Mouse (Mus musculus): ENCODE data around the gene Sirt2. TPM values are rescaled to one million over a fixed set of nuclear protein-coding genes. Genes with fewer than 3 reads are reported as not detected.

Sirt2 gene
- total and polyA plus RNA-seq, 2 experiments = 15.1 to 52.9 TPM

GRCm38 (mm10) chr7:28722079-28722478, 44.5 kb upstream of the Sirt2 start:
- Histone ChIP-seq H3K27ac (replicated peaks; ENCODE audit: insufficient read depth, low read depth, low read length) (no peak overlapping the region), H3K79me2 (ENCODE audit: control insufficient read depth, insufficient read depth, low read length) (no peaks in the 10 kb centered on the region), H3K4me3 (ENCODE audit: insufficient read depth, low read depth, low read length) (no peak overlapping the region), H3K27me3 (ENCODE audit: control insufficient read depth, insufficient read depth, low read length) (no peaks in the 10 kb centered on the region), H3K36me3 (ENCODE audit: control insufficient read depth, insufficient read depth, low read length) (no peaks in the 10 kb centered on the region), H3K4me1 (ENCODE audit: control insufficient read depth, insufficient read depth, low read length) (peaks cover 2% of the 10 kb centered on the region; the same call in 1 of the 2 replicates), H3K9ac (ENCODE audit: low read depth, low read length) (no peak overlapping the region)
- TF ChIP-seq CTCF (IDR thresholded peaks at IDR 0.05; ENCODE audit: low read depth, low read length) (peak; percentile 11; the same call in 1 of the 2 replicates), POLR2A (IDR thresholded peaks at IDR 0.05; ENCODE audit: extremely low read depth, insufficient read depth, low read length) (no peak)
- WGBS = 97% methylated on average over 7 of the region's 7 CpGs
- no peak for DNase-seq (ENCODE audit: extremely low read depth, low read depth, low spot score)

- 95% methylated on average over 2 of the region's 2 CpGs for WGBS
- H3K9ac ChIP-seq (ENCODE audit: low read depth, low read length) = no peak overlapping the region
- TF ChIP-seq POLR2A (IDR thresholded peaks at IDR 0.05; ENCODE audit: extremely low read depth, insufficient read depth, low read length) = no peak
- TF ChIP-seq CTCF (IDR thresholded peaks at IDR 0.05; ENCODE audit: low read depth, low read length) = no peak
Observed at GRCm38 (mm10) chr7:28724613-28725012, 41.9 kb upstream of the Sirt2 start.

DNA sequence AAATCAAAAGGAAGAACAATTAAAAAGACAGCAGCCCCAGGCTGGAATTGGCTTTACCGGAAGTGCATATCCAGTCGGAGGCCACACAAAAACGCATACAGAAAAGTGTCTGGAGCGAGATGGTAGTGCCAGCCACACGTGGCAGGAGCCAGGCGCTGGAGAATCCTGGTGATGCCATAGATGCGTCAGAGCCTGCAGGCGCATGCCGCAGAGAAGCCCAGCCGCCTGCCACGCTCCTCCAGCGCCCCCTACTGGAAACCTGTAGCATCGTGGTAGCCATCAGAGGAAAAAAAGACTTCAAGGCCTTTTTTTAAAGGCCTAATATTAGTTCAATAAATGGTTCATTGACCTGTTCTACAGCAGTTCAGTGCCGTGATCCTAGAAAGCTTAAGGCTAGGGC, 39.9 kb upstream of the Sirt2 start:
- peaks cover 2% of the 10 kb centered on the region; the same call in 1 of the 2 replicates for H3K4me1 ChIP-seq (ENCODE audit: control insufficient read depth, insufficient read depth, low read length)
- no peak overlapping the region for H3K9ac ChIP-seq (ENCODE audit: low read depth, low read length)
- H3K79me2 ChIP-seq (ENCODE audit: control insufficient read depth, insufficient read depth, low read length) = no peaks in the 10 kb centered on the region
- H3K27ac ChIP-seq (replicated peaks; ENCODE audit: insufficient read depth, low read depth, low read length) = no peak overlapping the region
- no peak overlapping the region for H3K4me3 ChIP-seq (ENCODE audit: insufficient read depth, low read depth, low read length)
- TF ChIP-seq CTCF (IDR thresholded peaks at IDR 0.05; ENCODE audit: low read depth, low read length) = peak; percentile 85
- TF ChIP-seq POLR2A (IDR thresholded peaks at IDR 0.05; ENCODE audit: extremely low read depth, insufficient read depth, low read length) = no peak
- 17% methylated on average over 14 of the region's 14 CpGs for WGBS
- DNase-seq (ENCODE audit: extremely low read depth, low read depth, low spot score) = peak; percentile 29
- no peaks in the 10 kb centered on the region for H3K27me3 ChIP-seq (ENCODE audit: control insufficient read depth, insufficient read depth, low read length)
- no peaks in the 10 kb centered on the region for H3K36me3 ChIP-seq (ENCODE audit: control insufficient read depth, insufficient read depth, low read length)

More at GRCm38 (mm10) chr7:28724613-28725012, 41.9 kb upstream of the Sirt2 start:
- H3K27ac ChIP-seq (replicated peaks; ENCODE audit: insufficient read depth, low read depth, low read length) = no peak overlapping the region
- no peak overlapping the region for H3K4me3 ChIP-seq (ENCODE audit: insufficient read depth, low read depth, low read length)
- no peaks in the 10 kb centered on the region for H3K79me2 ChIP-seq (ENCODE audit: control insufficient read depth, insufficient read depth, low read length)
- H3K36me3 ChIP-seq (ENCODE audit: control insufficient read depth, insufficient read depth, low read length) = no peaks in the 10 kb centered on the region
- peaks cover 2% of the 10 kb centered on the region; the same call in 1 of the 2 replicates for H3K4me1 ChIP-seq (ENCODE audit: control insufficient read depth, insufficient read depth, low read length)
- H3K27me3 ChIP-seq (ENCODE audit: control insufficient read depth, insufficient read depth, low read length) = no peaks in the 10 kb centered on the region
- DNase-seq (ENCODE audit: extremely low read depth, low read depth, low spot score) = no peak

DNA sequence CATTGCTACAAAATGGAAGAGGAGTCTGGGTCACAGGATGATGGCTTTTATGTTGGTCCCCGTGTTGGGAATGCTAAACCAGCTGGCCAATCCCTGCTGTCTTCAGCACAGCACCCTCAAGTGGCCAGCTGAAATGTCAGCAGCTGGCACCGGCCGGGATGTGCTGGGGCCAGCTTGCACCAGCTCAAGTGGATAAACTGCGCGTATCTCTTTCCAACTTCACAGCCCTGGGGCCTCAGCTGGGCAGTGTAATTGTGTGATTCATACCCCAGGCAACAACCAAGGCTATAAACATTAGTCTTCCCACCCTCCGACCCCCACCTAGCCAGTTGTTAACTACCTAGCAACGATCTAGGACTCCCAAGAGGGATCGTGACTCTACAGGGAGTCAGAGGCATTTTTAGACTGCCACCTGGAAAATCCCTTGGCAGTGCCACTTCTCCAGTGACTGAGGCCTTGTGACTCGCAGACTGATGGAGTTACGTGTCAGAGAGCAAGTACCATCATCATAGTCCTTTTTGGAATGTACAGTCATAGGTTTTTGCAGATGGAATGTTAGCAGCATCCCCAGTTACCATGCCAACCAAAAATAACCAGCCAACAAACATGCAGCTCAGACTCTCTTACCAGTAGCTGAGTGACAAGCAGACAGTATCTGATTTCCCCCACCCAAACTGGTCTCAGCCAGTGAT, 38.7 kb upstream of the Sirt2 start:
- peaks cover 2% of the 10 kb centered on the region; the same call in 1 of the 2 replicates for H3K4me1 ChIP-seq (ENCODE audit: control insufficient read depth, insufficient read depth, low read length)
- peak; percentile 32; the same call in 1 of the 2 replicates for TF ChIP-seq CTCF (IDR thresholded peaks at IDR 0.05; ENCODE audit: low read depth, low read length)
- TF ChIP-seq POLR2A (IDR thresholded peaks at IDR 0.05; ENCODE audit: extremely low read depth, insufficient read depth, low read length) = no peak
- no peaks in the 10 kb centered on the region for H3K79me2 ChIP-seq (ENCODE audit: control insufficient read depth, insufficient read depth, low read length)
- H3K36me3 ChIP-seq (ENCODE audit: control insufficient read depth, insufficient read depth, low read length) = no peaks in the 10 kb centered on the region
- H3K27ac ChIP-seq (replicated peaks; ENCODE audit: insufficient read depth, low read depth, low read length) = no peak overlapping the region
- 73% methylated on average over 10 of the region's 10 CpGs for WGBS
- H3K9ac ChIP-seq (ENCODE audit: low read depth, low read length) = no peak overlapping the region
- H3K4me3 ChIP-seq (ENCODE audit: insufficient read depth, low read depth, low read length) = no peak overlapping the region
- no peaks in the 10 kb centered on the region for H3K27me3 ChIP-seq (ENCODE audit: control insufficient read depth, insufficient read depth, low read length)
- no peak for DNase-seq (ENCODE audit: extremely low read depth, low read depth, low spot score)

- no peaks in the 10 kb centered on the region for H3K36me3 ChIP-seq (ENCODE audit: control insufficient read depth, insufficient read depth, low read length)
- peak overlapping the region; percentile 47 for H3K9ac ChIP-seq (ENCODE audit: low read depth, low read length)
- no peak overlapping the region for H3K27ac ChIP-seq (replicated peaks; ENCODE audit: insufficient read depth, low read depth, low read length)
- H3K79me2 ChIP-seq (ENCODE audit: control insufficient read depth, insufficient read depth, low read length) = no peaks in the 10 kb centered on the region
- no peak for TF ChIP-seq POLR2A (IDR thresholded peaks at IDR 0.05; ENCODE audit: extremely low read depth, insufficient read depth, low read length)
- no peak for TF ChIP-seq CTCF (IDR thresholded peaks at IDR 0.05; ENCODE audit: low read depth, low read length)
- peak overlapping the region; percentile 46 for H3K4me3 ChIP-seq (ENCODE audit: insufficient read depth, low read depth, low read length)
- peaks cover 4% of the 10 kb centered on the region; the same call in 1 of the 2 replicates for H3K4me1 ChIP-seq (ENCODE audit: control insufficient read depth, insufficient read depth, low read length)
- no peaks in the 10 kb centered on the region for H3K27me3 ChIP-seq (ENCODE audit: control insufficient read depth, insufficient read depth, low read length)
- WGBS = 6% methylated on average over 58 of the region's 58 CpGs
- DNase-seq (ENCODE audit: extremely low read depth, low read depth, low spot score) = peak; percentile 88
Observed at GRCm38 (mm10) chr7:28732341-28733142, 34.0 kb upstream of the Sirt2 start.
